Mouse (Mus musculus) liver, postnatal 0 days (tissue): ENCODE results near the gene Trim67.
A peak's percentile ranks its signal among the peaks of the same experiment; 100 is the strongest.

Source experiments
- CTCF ChIP-seq: sonication (generic); IDR thresholded peaks from 2 replicates; pipeline ENCODE4 v1.5.1; 2016; ENCODE audit warnings: antibody characterized with exemption, low read depth
- EP300 ChIP-seq: IDR thresholded peaks from 2 replicates; pipeline ENCODE4 v1.6.1; 2016; ENCODE audit warnings: antibody characterized with exemption, low read depth, mild to moderate bottlenecking

GRCm38 (mm10) chr8:124794486-124794780 lies 1.5 kb downstream of the Trim67 start:
- TF ChIP-seq CTCF = peak; percentile 41
- TF ChIP-seq EP300 = no peak
